Comparison of ENCODE assay signal across 8 mouse cellular contexts in genomic region chr4:155223594-155224528, GRCm38 (mm10). TPM values are rescaled to one million over a fixed set of nuclear protein-coding genes. Genes with fewer than 3 reads are reported as not detected.
DNase-seq lines count a peak whose midpoint lies in the region; ATAC-seq and TF ChIP-seq lines count a peak whose summit lies in the region.

No protein-coding gene starts in this region.

- no peaks in the 10 kb centered on the region for H3K36me3 ChIP-seq in heart, adult 2 months (ENCODE audit: control insufficient read depth, insufficient read depth, low read length)
- peaks cover 0 to 3% of the 10 kb centered on the region in 2 experiments for H3K36me3 ChIP-seq in CH12.LX (replicated peaks in 1 of 2; ENCODE audit: control insufficient read depth in 1 of 2, insufficient read depth in 1 of 2, low read length in 1 of 2)
- H3K36me3 ChIP-seq in forebrain, embryonic 14.5 days (ENCODE audit: control insufficient read depth, insufficient read depth, low read length): no peaks in the 10 kb centered on the region
- no peaks in the 10 kb centered on the region for H3K36me3 ChIP-seq in liver, embryonic 15.5 days (replicated peaks)

- no peak for TF ChIP-seq EP300 in heart, adult 2 months (IDR thresholded peaks at IDR 0.05; ENCODE audit: insufficient read depth, low read depth, low read length)
- TF ChIP-seq EP300 in CH12.LX (IDR thresholded peaks at IDR 0.05; ENCODE audit: low read length): no peak; the same call in 1 of the 2 replicates

- 31% methylated on average over 20 of the region's 20 CpGs for whole genome bisulfite sequencing in heart, adult 2 months
- 36% methylated on average over 20 of the region's 20 CpGs for WGBS in forebrain, embryonic 14.5 days
- 25% methylated on average over 20 of the region's 20 CpGs for WGBS in liver, embryonic 15.5 days (ENCODE audit: insufficient replicate concordance)

- peak overlapping the region; percentile 69 for H3K4me3 ChIP-seq in heart, adult 2 months
- peak overlapping the region; percentile 10 to 39 (median 36) for H3K4me3 ChIP-seq in CH12.LX (replicated peaks in 1 of 3; ENCODE audit: low read depth in 2 of 3, low read length in 2 of 3, poor library complexity in 1 of 3)
- peak overlapping the region; percentile 42 for H3K4me3 ChIP-seq in forebrain, embryonic 14.5 days (ENCODE audit: low read depth, low read length)
- peak overlapping the region; percentile 58 for H3K4me3 ChIP-seq in liver, embryonic 15.5 days (replicated peaks)

- H3K27ac ChIP-seq in heart, adult 2 months: peak overlapping the region; percentile 96
- peak overlapping the region; percentile 54 for H3K27ac ChIP-seq in CH12.LX (ENCODE audit: insufficient read depth, low read depth)
- H3K27ac ChIP-seq in forebrain, embryonic 14.5 days (ENCODE audit: low read depth, low read length): peak overlapping the region; percentile 94
- H3K27ac ChIP-seq in liver, embryonic 15.5 days (replicated peaks): peak overlapping the region; percentile 89

- no peak; the same call in 1 of the 2 replicates for TF ChIP-seq POLR2A in heart, adult 2 months (IDR thresholded peaks at IDR 0.05; ENCODE audit: insufficient read depth, low read depth, low read length)
- TF ChIP-seq POLR2A in CH12.LX (IDR thresholded peaks at IDR 0.05; ENCODE audit: low read depth, low read length): no peak

- peaks cover 14% of the 10 kb centered on the region for H3K4me1 ChIP-seq in heart, adult 2 months (ENCODE audit: control insufficient read depth, insufficient read depth, low read length)
- H3K4me1 ChIP-seq in CH12.LX (ENCODE audit: control insufficient read depth in 1 of 2, insufficient read depth in 2 of 2): peaks cover 9 to 20% of the 10 kb centered on the region in 2 experiments
- H3K4me1 ChIP-seq in forebrain, embryonic 14.5 days (ENCODE audit: control insufficient read depth, insufficient read depth, low read length): peaks cover 22% of the 10 kb centered on the region
- H3K4me1 ChIP-seq in liver, embryonic 15.5 days (replicated peaks): peaks cover 47% of the 10 kb centered on the region

- in situ Hi-C loops in CH12.LX (cut with MboI; ENCODE audit: low pct_ligation_motif_present, low pct_unique_long_range_greater_than_20kb, low sequenced_read_pairs): no loop called here

- intact Hi-C loops in heart, adult 2 months (cut with DNase I): loop anchor here (1.0 kb wide), 2 partner anchors 10 to 25 kb away; partner anchors contain the start of gene Faap20
- intact Hi-C loops in left cerebral cortex, postnatal 36 days (cut with DNase I): loop anchor here (5.0 kb wide), 1 partner anchor 52 kb away; no protein-coding TSS in a partner anchor

- TF ChIP-seq RAD21 in CH12.LX (IDR thresholded peaks at IDR 0.05; ENCODE audit: low read depth, low read length): no peak

- peak overlapping the region; percentile 99 for H3K9ac ChIP-seq in heart, adult 2 months (ENCODE audit: low read depth, low read length)
- H3K9ac ChIP-seq in CH12.LX (ENCODE audit: insufficient read depth, low read depth): peak overlapping the region; percentile 27
- peak overlapping the region; percentile 92 for H3K9ac ChIP-seq in forebrain, embryonic 14.5 days (ENCODE audit: low read length)
- peak overlapping the region; percentile 73 for H3K9ac ChIP-seq in liver, embryonic 15.5 days

- dilution Hi-C loops in CH12.LX (cut with MboI; ENCODE audit: extremely low pct_ligation_motif_present, extremely low pct_unique_long_range_greater_than_20kb, low sequenced_read_pairs): no loop called here

- peaks cover 10% of the 10 kb centered on the region for H3K79me2 ChIP-seq in heart, adult 2 months (replicated peaks; ENCODE audit: control insufficient read depth, insufficient read depth, low read length)
- peaks cover 34% of the 10 kb centered on the region for H3K79me2 ChIP-seq in CH12.LX (replicated peaks; ENCODE audit: control insufficient read depth, extremely low read depth, insufficient read depth, poor library complexity, severe bottlenecking)

- H3K9me3 ChIP-seq in CH12.LX (replicated peaks; ENCODE audit: low read length): no peaks in the 10 kb centered on the region
- H3K9me3 ChIP-seq in forebrain, embryonic 14.5 days (replicated peaks; ENCODE audit: control insufficient read depth, low read length): no peaks in the 10 kb centered on the region
- no peaks in the 10 kb centered on the region for H3K9me3 ChIP-seq in liver, embryonic 15.5 days (replicated peaks)

- TF ChIP-seq CTCF in heart, adult 2 months (IDR thresholded peaks at IDR 0.05): no peak
- TF ChIP-seq CTCF in CH12.LX (conservative IDR thresholded peaks at IDR 0.05 in 1 of 2, IDR thresholded peaks at IDR 0.05 in 1 of 2; ENCODE audit: low read depth in 2 of 2, low read length in 2 of 2): no peak

- no peak for DNase-seq in heart, adult 2 months
- no peak for DNase-seq in heart, adult 8-10 months (ENCODE audit: low spot score)
- no peak for DNase-seq in CH12.LX (ENCODE audit: extremely low read depth)
- DNase-seq in forebrain, embryonic 14.5 days (ENCODE audit: low spot score): no peak
- DNase-seq in urinary bladder, postnatal 4 days (ENCODE audit: low spot score in 2 of 2): no peak
- no peak for DNase-seq in left cerebral cortex, postnatal 36 days (ENCODE audit: low spot score in 2 of 2)

- no peak for ATAC-seq in forebrain, embryonic 14.5 days
- no peak for ATAC-seq in liver, embryonic 15.5 days (ENCODE audit: insufficient read depth)
- no peak for ATAC-seq in granulocyte monocyte progenitor cell, adult 5-6 weeks (replicated peaks; ENCODE audit: poor library complexity, severe bottlenecking)

- no peaks in the 10 kb centered on the region for H3K27me3 ChIP-seq in heart, adult 2 months (ENCODE audit: control insufficient read depth, insufficient read depth, low read length)
- H3K27me3 ChIP-seq in CH12.LX (replicated peaks): peaks cover 47% of the 10 kb centered on the region
- no peaks in the 10 kb centered on the region for H3K27me3 ChIP-seq in forebrain, embryonic 14.5 days (replicated peaks; ENCODE audit: control insufficient read depth, insufficient read depth, low read length)
- H3K27me3 ChIP-seq in liver, embryonic 15.5 days: peaks cover 79% of the 10 kb centered on the region

- peak overlapping the region; percentile 17; the same call in 1 of the 2 replicates for H3K4me2 ChIP-seq in CH12.LX (ENCODE audit: insufficient read depth, low read depth, poor library complexity, severe bottlenecking)
- peak overlapping the region; percentile 78 for H3K4me2 ChIP-seq in forebrain, embryonic 14.5 days (ENCODE audit: low read length)
- H3K4me2 ChIP-seq in liver, embryonic 15.5 days: peak overlapping the region; percentile 92

TF ChIP-seq in CH12.LX, 34 proteins besides CTCF, POLR2A, EP300 and RAD21:
- TF ChIP-seq JUN (IDR thresholded peaks at IDR 0.05; ENCODE audit: insufficient read depth, low read depth, low read length) (no peak), RCOR1 (conservative IDR thresholded peaks at IDR 0.05; ENCODE audit: low read depth, low read length) (peak; percentile 57; the same call in 1 of the 2 replicates), TBP (conservative IDR thresholded peaks at IDR 0.05; ENCODE audit: low read depth, low read length) (no peak), POLR2AphosphoS2 (IDR thresholded peaks at IDR 0.05; ENCODE audit: low read depth, low read length) (no peak), ZMIZ1 (IDR thresholded peaks at IDR 0.05; ENCODE audit: low read depth, low read length) (0 out of 2 replicates have a peak, but pooled peaks have one; percentile 20), MAFK (IDR thresholded peaks at IDR 0.05; ENCODE audit: insufficient replicate concordance, low read length) (peak; percentile 63; the same call in 1 of the 2 replicates), NRF1 (IDR thresholded peaks at IDR 0.05; ENCODE audit: low read depth, low read length) (no peak), MEF2A (IDR thresholded peaks at IDR 0.05; ENCODE audit: borderline replicate concordance, low read depth, low read length) (no peak), GABPA (IDR thresholded peaks at IDR 0.05; ENCODE audit: insufficient replicate concordance, low read depth, low read length) (no peak), USF2 (conservative IDR thresholded peaks at IDR 0.05; ENCODE audit: low read depth, low read length) (no peak), ETS1 (conservative IDR thresholded peaks at IDR 0.05; ENCODE audit: low read depth, low read length) (peak; percentile 77; the same call in 1 of the 2 replicates), IRF4 (IDR thresholded peaks at IDR 0.05; ENCODE audit: low read depth, low read length) (no peak), ZNF384 (IDR thresholded peaks at IDR 0.05; ENCODE audit: low read depth, low read length) (no peak), CHD2 (IDR thresholded peaks at IDR 0.05; ENCODE audit: low read length) (no peak), MAX (IDR thresholded peaks at IDR 0.05; ENCODE audit: low read length) (peak; percentile 60), ZKSCAN1 (IDR thresholded peaks at IDR 0.05; ENCODE audit: borderline replicate concordance, low read depth, low read length) (no peak), JUND (conservative IDR thresholded peaks at IDR 0.05; ENCODE audit: low read depth, low read length) (no peak)

RNA-seq across cellular contexts. Expression of gene Ski, which starts 1.5 kb away (rescaled TPM):
- total RNA-seq in heart, adult 2 months (2021): 10 to 100 TPM; 56.7 to 56.8 TPM
- polyA plus RNA-seq in heart, adult 2 months (2012; rRNA removed): 34.9 and 46.0 TPM in 2 replicates
- total RNA-seq in heart, adult 8-10 months (2022): 10 to 100 TPM; 44.5 to 53.3 (median 49.0) TPM
- 9.9 and 10.1 TPM in 2 replicates for total RNA-seq in CH12.LX (2012; rRNA removed)
- 3.3 and 4.1 TPM in 2 replicates for total RNA-seq in CH12.LX (2014; rRNA removed)
- 14.1 and 17.9 TPM in 2 replicates for polyA plus RNA-seq in CH12.LX (2012; ENCODE audit: insufficient read length, low read depth)
- polyA plus RNA-seq in forebrain, embryonic 14.5 days (2014; fragmentation: Nextera tagmentation; extraction: Ambion mirVana): 16.2 and 17.1 TPM in 2 replicates
- 2.1 and 2.6 TPM in 2 replicates for polyA plus RNA-seq in liver, embryonic 15.5 days (2015; fragmentation: Nextera tagmentation; extraction: Ambion mirVana)
- 18.1 and 19.4 TPM in 2 replicates for total RNA-seq in granulocyte monocyte progenitor cell, adult 5-6 weeks (2014; fragmentation: Nextera tagmentation)
- 4.7 and 8.6 TPM in 2 replicates for total RNA-seq in granulocyte monocyte progenitor cell, adult 5-6 weeks (2017)
- 100 to 1,000 TPM; 113 to 119 TPM for total RNA-seq in left cerebral cortex, postnatal 36 days (2021)

RNA-seq across cellular contexts. Expression of gene Faap20, which starts 25.7 kb away (rescaled TPM):
- 10 to 100 TPM; 14.4 to 16.7 TPM for total RNA-seq in heart, adult 2 months (2021)
- 26.7 and 30.3 TPM in 2 replicates for polyA plus RNA-seq in heart, adult 2 months (2012; rRNA removed)
- total RNA-seq in heart, adult 8-10 months (2022): 10 to 100 TPM; 12.4 to 17.8 (median 15.9) TPM
- total RNA-seq in CH12.LX (2012; rRNA removed): 42.1 and 45.0 TPM in 2 replicates
- total RNA-seq in CH12.LX (2014; rRNA removed): 24.1 and 31.0 TPM in 2 replicates
- 35.7 and 36.4 TPM in 2 replicates for polyA plus RNA-seq in CH12.LX (2012; ENCODE audit: insufficient read length, low read depth)
- polyA plus RNA-seq in forebrain, embryonic 14.5 days (2014; fragmentation: Nextera tagmentation; extraction: Ambion mirVana): 81.2 and 87.4 TPM in 2 replicates
- polyA plus RNA-seq in liver, embryonic 15.5 days (2015; fragmentation: Nextera tagmentation; extraction: Ambion mirVana): 18.2 and 19.7 TPM in 2 replicates
- 25.0 and 35.2 TPM in 2 replicates for total RNA-seq in granulocyte monocyte progenitor cell, adult 5-6 weeks (2014; fragmentation: Nextera tagmentation)
- total RNA-seq in granulocyte monocyte progenitor cell, adult 5-6 weeks (2017): 14.0 and 17.5 TPM in 2 replicates
- 10 to 100 TPM; 26.0 to 28.0 TPM for total RNA-seq in left cerebral cortex, postnatal 36 days (2021)

Comparison
In these comparisons a context has a peak if more than half of its experiments do, and no peak if none do; other contexts are left out.
1. H3K9ac ChIP-seq: peak in every context shown above with its lines; median percentile 99 in heart, adult 2 months; 92 in forebrain, embryonic 14.5 days; 73 in liver, embryonic 15.5 days; 27 in CH12.LX.
2. H3K4me2 ChIP-seq: peak in every context shown above with its lines; median percentile 92 in liver, embryonic 15.5 days; 78 in forebrain, embryonic 14.5 days; 17 in CH12.LX.